Mouse (Mus musculus) thymus, adult 2 months (tissue): ENCODE results near the gene Kcnc3.

Experiments used
- CTCF ChIP-seq: fragments of 200-500 bp; IDR thresholded peaks from 2 replicates; pipeline ENCODE4 v1.5.1; 2012; ENCODE audit warnings: mild to moderate bottlenecking, control low read depth, low read length, moderate library complexity, borderline replicate concordance; ENCODE audit not compliant: control insufficient read depth, poor library complexity, insufficient read depth; ENCODE audit errors: extremely low read depth
- POLR2A ChIP-seq: fragments of 200-500 bp; IDR thresholded peaks from 2 replicates; pipeline ENCODE4 v1.6.1; 2012; ENCODE audit warnings: mild to moderate bottlenecking, low read length, control low read depth, moderate library complexity; ENCODE audit not compliant: control insufficient read depth, poor library complexity, insufficient read depth; ENCODE audit errors: extremely low read depth

DNA sequence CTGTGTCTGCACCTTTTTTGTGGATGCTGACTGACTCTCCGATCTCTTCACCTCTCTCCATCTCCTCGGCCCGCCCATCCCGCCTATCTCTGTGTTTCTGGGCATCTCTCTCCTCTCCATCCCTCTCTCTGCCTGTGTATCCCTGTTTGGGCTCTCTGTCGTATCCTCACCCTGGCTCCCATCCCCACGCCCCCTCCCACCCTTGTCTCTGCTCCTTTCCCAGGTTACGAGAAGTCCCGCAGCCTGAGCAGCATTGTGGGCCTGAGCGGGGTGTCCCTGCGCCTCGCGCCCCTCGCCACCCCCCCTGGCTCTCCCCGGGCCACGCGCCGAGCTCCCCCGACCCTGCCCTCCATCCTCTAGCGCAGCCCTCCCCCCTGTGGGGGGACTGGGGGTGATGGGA is 11.2 kb downstream of the Kcnc3 start:
- no peak for TF ChIP-seq POLR2A
- no peak for TF ChIP-seq CTCF
